Mouse (Mus musculus): ENCODE measurements around the gene Mylk. TPM values are rescaled to one million over a fixed set of nuclear protein-coding genes. Genes with fewer than 3 reads are reported as not detected.
A peak's percentile ranks its signal among the peaks of the same experiment; 100 is the strongest.

Gene Mylk
- polyA plus RNA-seq, 1 experiment from 2014 or later, result 5.5 TPM

DNA sequence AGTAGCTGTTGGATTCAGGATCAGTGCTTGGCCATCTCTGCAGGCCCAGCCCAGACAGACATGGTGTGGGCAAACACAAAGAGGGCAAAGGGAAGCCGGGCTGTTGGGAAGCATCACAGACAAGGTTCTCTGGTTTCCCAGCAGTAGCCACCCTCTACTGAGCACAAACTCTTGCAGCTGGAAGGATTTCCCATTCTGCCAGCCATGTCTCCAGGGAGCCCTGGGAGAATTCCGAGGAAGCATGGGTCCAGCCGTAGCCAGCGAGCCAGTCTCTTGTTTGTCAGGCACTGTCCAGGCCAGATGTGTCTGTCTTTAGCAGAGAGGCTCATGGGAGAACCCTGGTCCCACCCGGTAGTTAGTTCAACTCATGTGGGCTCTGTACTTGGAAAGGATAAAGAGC lies 215.2 kb downstream of the Mylk start:
- H3K4me3 ChIP-seq, result no peak overlapping the region
- 76% methylated on average over 5 of the region's 5 CpGs for WGBS
- no peak overlapping the region for H3K4me2 ChIP-seq (replicated peaks)
- peaks cover 32% of the 10 kb centered on the region for H3K4me1 ChIP-seq
- 0 out of 2 replicates have a peak overlapping the region, but pooled peaks have one; percentile 35 for H3K27ac ChIP-seq
- no peaks in the 10 kb centered on the region for H3K9me3 ChIP-seq (replicated peaks)
- no peak for ATAC-seq (ENCODE audit: low FRiP score)
- no peak overlapping the region for H3K9ac ChIP-seq
- no peaks in the 10 kb centered on the region for H3K36me3 ChIP-seq
- no peaks in the 10 kb centered on the region for H3K27me3 ChIP-seq

GRCm38 (mm10) chr16:34960866-34961582 lies 216.0 kb downstream of the Mylk start:
- no peak overlapping the region for H3K4me2 ChIP-seq (replicated peaks)
- no peaks in the 10 kb centered on the region for H3K36me3 ChIP-seq
- H3K27me3 ChIP-seq, result no peaks in the 10 kb centered on the region
- H3K9me3 ChIP-seq (replicated peaks), result no peaks in the 10 kb centered on the region
- H3K4me3 ChIP-seq, result no peak overlapping the region
- whole genome bisulfite sequencing, result 60% methylated on average over 9 of the region's 9 CpGs
- no peak overlapping the region for H3K9ac ChIP-seq
- H3K4me1 ChIP-seq, result peaks cover 32% of the 10 kb centered on the region
- peak overlapping the region; percentile 52 for H3K27ac ChIP-seq
- no peak for ATAC-seq (ENCODE audit: low FRiP score)

DNA sequence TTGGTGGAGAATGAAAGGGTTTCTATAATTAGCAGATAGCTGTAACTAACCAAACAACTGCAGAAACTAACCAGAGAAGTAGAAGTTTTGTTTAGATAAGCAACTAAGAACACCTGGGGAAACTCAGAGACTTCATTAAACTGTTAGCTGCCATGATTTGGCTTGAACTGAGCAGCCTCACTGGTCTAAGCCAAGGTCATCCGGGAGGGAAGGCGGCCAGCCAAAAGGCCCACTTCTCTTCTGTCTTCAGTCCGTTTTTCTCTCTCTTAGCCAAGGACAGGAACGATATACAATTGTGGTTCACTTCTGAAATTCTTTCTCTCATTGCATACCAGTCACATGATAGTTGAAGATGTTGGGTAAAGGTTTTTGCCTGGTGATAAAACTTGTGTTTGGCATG lies 217.3 kb downstream of the Mylk start:
- no peaks in the 10 kb centered on the region for H3K9me3 ChIP-seq (replicated peaks)
- 93% methylated on average over 4 of the region's 4 CpGs for WGBS
- no peaks in the 10 kb centered on the region for H3K27me3 ChIP-seq
- ATAC-seq (ENCODE audit: low FRiP score), result no peak
- no peaks in the 10 kb centered on the region for H3K36me3 ChIP-seq
- H3K27ac ChIP-seq, result no peak overlapping the region
- no peak overlapping the region for H3K4me2 ChIP-seq (replicated peaks)
- H3K9ac ChIP-seq, result no peak overlapping the region
- H3K4me1 ChIP-seq, result peaks cover 34% of the 10 kb centered on the region
- no peak overlapping the region for H3K4me3 ChIP-seq

GRCm38 (mm10) chr16:34963008-34963407 lies 218.0 kb downstream of the Mylk start:
- Histone ChIP-seq H3K9me3 (replicated peaks) (no peaks in the 10 kb centered on the region), H3K36me3 (no peaks in the 10 kb centered on the region), H3K27me3 (no peaks in the 10 kb centered on the region), H3K4me2 (replicated peaks) (no peak overlapping the region), H3K9ac (no peak overlapping the region), H3K27ac (no peak overlapping the region), H3K4me3 (no peak overlapping the region), H3K4me1 (peaks cover 30% of the 10 kb centered on the region)
- ATAC-seq (ENCODE audit: low FRiP score), result no peak
- 74% methylated on average over 4 of the region's 4 CpGs for WGBS

- no peaks in the 10 kb centered on the region for H3K9me3 ChIP-seq (replicated peaks)
- H3K27me3 ChIP-seq, result no peaks in the 10 kb centered on the region
- H3K4me2 ChIP-seq (replicated peaks), result no peak overlapping the region
- H3K9ac ChIP-seq, result no peak overlapping the region
- H3K36me3 ChIP-seq, result no peaks in the 10 kb centered on the region
- ATAC-seq (ENCODE audit: low FRiP score), result no peak
- WGBS, result 66% methylated on average over 5 of the region's 5 CpGs
- no peak overlapping the region for H3K27ac ChIP-seq
- H3K4me3 ChIP-seq, result no peak overlapping the region
- H3K4me1 ChIP-seq, result peaks cover 4% of the 10 kb centered on the region; the same call in 1 of the 2 replicates
Measured at GRCm38 (mm10) chr16:34966620-34967081, 221.6 kb downstream of the Mylk start.

GRCm38 (mm10) chr16:34967120-34967800 lies 222.2 kb downstream of the Mylk start:
- H3K27me3 ChIP-seq, result no peaks in the 10 kb centered on the region
- 54% methylated on average over 10 of the region's 10 CpGs for WGBS
- H3K9ac ChIP-seq, result no peak overlapping the region
- H3K27ac ChIP-seq, result no peak overlapping the region
- no peak overlapping the region for H3K4me3 ChIP-seq
- H3K9me3 ChIP-seq (replicated peaks), result no peaks in the 10 kb centered on the region
- peaks cover 4% of the 10 kb centered on the region; the same call in 1 of the 2 replicates for H3K4me1 ChIP-seq
- peak; percentile 90 for ATAC-seq (ENCODE audit: low FRiP score)
- no peaks in the 10 kb centered on the region for H3K36me3 ChIP-seq
- H3K4me2 ChIP-seq (replicated peaks), result no peak overlapping the region

- Histone ChIP-seq H3K4me3 (no peak overlapping the region), H3K9me3 (replicated peaks) (no peaks in the 10 kb centered on the region), H3K4me1 (peaks cover 4% of the 10 kb centered on the region; the same call in 1 of the 2 replicates), H3K36me3 (no peaks in the 10 kb centered on the region), H3K27ac (no peak overlapping the region), H3K4me2 (replicated peaks) (no peak overlapping the region), H3K9ac (no peak overlapping the region), H3K27me3 (no peaks in the 10 kb centered on the region)
- 66% methylated on average over 5 of the region's 5 CpGs for WGBS
- no peak for ATAC-seq (ENCODE audit: low FRiP score)
Measured at GRCm38 (mm10) chr16:34968181-34968580, 223.2 kb downstream of the Mylk start.

GRCm38 (mm10) chr16:34972471-34972870 lies 227.5 kb downstream of the Mylk start:
- no peak overlapping the region for H3K4me3 ChIP-seq
- no peak overlapping the region for H3K27ac ChIP-seq
- no peaks in the 10 kb centered on the region for H3K36me3 ChIP-seq
- no peak overlapping the region for H3K9ac ChIP-seq
- no peaks in the 10 kb centered on the region for H3K4me1 ChIP-seq
- no peaks in the 10 kb centered on the region for H3K27me3 ChIP-seq
- H3K9me3 ChIP-seq (replicated peaks), result no peaks in the 10 kb centered on the region
- ATAC-seq (ENCODE audit: low FRiP score), result no peak
- 84% methylated on average over 12 of the region's 12 CpGs for WGBS
- no peak overlapping the region for H3K4me2 ChIP-seq (replicated peaks)

DNA sequence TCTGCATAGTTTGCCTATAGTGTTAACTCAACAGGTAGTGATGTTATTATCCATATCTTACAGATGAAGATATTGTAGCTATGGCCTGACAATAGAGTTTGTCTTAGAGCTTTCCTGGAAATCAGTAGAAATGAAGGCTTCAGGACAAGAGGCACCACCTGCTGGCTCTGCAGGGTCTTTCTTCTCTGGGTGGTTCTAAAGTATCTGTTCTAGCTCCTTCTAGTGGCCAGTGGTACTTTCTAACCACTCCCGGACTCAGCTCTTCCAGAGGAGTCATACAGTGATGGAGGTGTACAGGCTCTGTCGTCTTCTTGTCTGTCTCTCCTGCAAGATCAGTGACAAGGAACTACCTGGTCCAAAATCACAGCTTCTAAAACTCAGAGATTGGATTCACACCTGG lies 230.5 kb downstream of the Mylk start:
- H3K4me2 ChIP-seq (replicated peaks), result no peak overlapping the region
- 55% methylated on average over 2 of the region's 2 CpGs for WGBS

DNA sequence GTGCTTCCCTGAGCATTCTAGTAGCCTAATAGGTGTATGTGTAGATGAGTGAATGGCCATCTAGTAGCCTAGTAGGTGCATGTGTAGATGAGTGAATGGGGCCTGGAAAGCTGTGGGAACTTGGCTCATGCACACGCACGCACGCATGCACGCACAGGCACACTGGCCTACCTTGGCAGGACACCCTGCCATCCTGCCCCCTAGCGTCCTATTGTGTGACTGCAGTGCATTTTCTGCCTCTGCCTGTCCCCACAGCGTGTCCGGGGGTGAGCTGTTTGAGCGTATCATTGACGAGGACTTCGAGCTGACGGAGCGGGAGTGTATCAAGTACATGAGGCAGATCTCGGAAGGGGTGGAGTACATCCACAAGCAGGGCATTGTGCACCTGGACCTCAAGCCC lies 231.6 kb downstream of the Mylk start:
- H3K9me3 ChIP-seq (replicated peaks), result no peaks in the 10 kb centered on the region
- no peak overlapping the region for H3K27ac ChIP-seq
- H3K4me1 ChIP-seq, result no peaks in the 10 kb centered on the region
- H3K36me3 ChIP-seq, result no peaks in the 10 kb centered on the region
- no peak overlapping the region for H3K4me2 ChIP-seq (replicated peaks)
- no peak for ATAC-seq (ENCODE audit: low FRiP score)
- H3K4me3 ChIP-seq, result no peak overlapping the region
- WGBS, result 81% methylated on average over 13 of the region's 13 CpGs
- H3K9ac ChIP-seq, result no peak overlapping the region
- no peaks in the 10 kb centered on the region for H3K27me3 ChIP-seq

More for the DNA sequence above, 230.5 kb downstream of the Mylk start:
- Histone ChIP-seq H3K9ac (no peak overlapping the region), H3K36me3 (no peaks in the 10 kb centered on the region), H3K4me1 (no peaks in the 10 kb centered on the region), H3K27me3 (no peaks in the 10 kb centered on the region), H3K4me3 (no peak overlapping the region), H3K27ac (no peak overlapping the region), H3K9me3 (replicated peaks) (no peaks in the 10 kb centered on the region)
- ATAC-seq (ENCODE audit: low FRiP score), result no peak

DNA sequence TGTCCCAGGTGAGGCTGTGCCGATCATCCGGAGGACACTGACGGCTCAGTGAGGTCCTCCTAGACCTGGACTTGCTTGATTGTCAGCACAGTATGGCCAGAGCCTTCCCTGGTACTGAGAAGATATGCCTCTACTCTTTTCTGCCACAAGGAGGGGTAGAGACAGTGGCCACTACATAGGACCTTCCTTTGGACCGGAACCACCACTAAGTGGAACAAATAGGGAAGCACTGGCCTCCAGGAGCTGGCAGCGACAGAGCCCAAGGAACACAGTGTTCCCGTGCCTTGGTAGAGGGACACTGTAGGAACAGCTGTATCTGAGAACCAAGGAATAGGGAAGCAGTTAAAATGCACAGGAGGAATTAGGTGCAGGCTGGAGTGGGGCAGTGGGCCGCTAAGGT lies 233.0 kb downstream of the Mylk start:
- no peak overlapping the region for H3K9ac ChIP-seq
- no peaks in the 10 kb centered on the region for H3K36me3 ChIP-seq
- no peaks in the 10 kb centered on the region for H3K4me1 ChIP-seq
- no peak for ATAC-seq (ENCODE audit: low FRiP score)
- no peak overlapping the region for H3K27ac ChIP-seq
- no peaks in the 10 kb centered on the region for H3K27me3 ChIP-seq
- H3K4me2 ChIP-seq (replicated peaks), result no peak overlapping the region
- 95% methylated on average over 7 of the region's 7 CpGs for WGBS
- H3K9me3 ChIP-seq (replicated peaks), result no peaks in the 10 kb centered on the region
- no peak overlapping the region for H3K4me3 ChIP-seq

GRCm38 (mm10) chr16:34981009-34981408 lies 236.0 kb downstream of the Mylk start:
- H3K27me3 ChIP-seq, result no peaks in the 10 kb centered on the region
- H3K9ac ChIP-seq, result no peak overlapping the region
- 87% methylated on average over 7 of the region's 7 CpGs for WGBS
- no peaks in the 10 kb centered on the region for H3K4me1 ChIP-seq
- H3K4me2 ChIP-seq (replicated peaks), result no peak overlapping the region
- no peaks in the 10 kb centered on the region for H3K36me3 ChIP-seq
- H3K4me3 ChIP-seq, result no peak overlapping the region
- no peak overlapping the region for H3K27ac ChIP-seq
- no peak for ATAC-seq (ENCODE audit: low FRiP score)
- H3K9me3 ChIP-seq (replicated peaks), result no peaks in the 10 kb centered on the region
